Mouse (Mus musculus): ENCODE results near the gene Snx12.

Snx12 gene

GRCm38 (mm10) chrX:101221834-101222795 lies at the start of gene Snx12:
Gene Snx12 (minus strand): TSS chrX:101222563.
- in situ Hi-C loops (cut with MboI, MseI), result no loop called here

GRCm38 (mm10) chrX:101268755-101269124 lies 46.4 kb upstream of the Snx12 start, which contains the start of gene Gm20489:
Gene Gm20489 (minus strand): TSS chrX:101269023.
- in situ Hi-C loops (cut with MboI, MseI), result loop anchor here (25.0 kb wide), 1 partner anchor 506 kb away; the partner anchor contains the start of gene Dlg3

- in situ Hi-C loops (cut with MboI, MseI), result loop anchor here (25.0 kb wide), 1 partner anchor 506 kb away; the partner anchor contains the start of gene Dlg3
These were observed 45.8 kb upstream of the Snx12 start, which contains the start of gene Il2rg for GRCm38 (mm10) chrX:101268025-101268754. Gene Il2rg (minus strand): TSS chrX:101268255.

- in situ Hi-C loops (cut with MboI, MseI), result loop anchor here (25.0 kb wide), 1 partner anchor 504 kb away; the partner anchor contains the start of gene Dlg3
These were observed 44.3 kb upstream of the Snx12 start for GRCm38 (mm10) chrX:101266631-101267030.

- in situ Hi-C loops (cut with MboI, MseI), result loop anchor here (25.0 kb wide), 1 partner anchor 502 kb away; the partner anchor contains the start of gene Dlg3
These were observed 41.5 kb upstream of the Snx12 start, which contains the start of gene Gm614 for GRCm38 (mm10) chrX:101263892-101264291. Gene Gm614 (minus strand): TSS chrX:101263992.

- in situ Hi-C loops (cut with MboI, MseI), result loop anchor here (25.0 kb wide), 1 partner anchor 498 kb away; the partner anchor contains the start of gene Dlg3
These were observed 38.3 kb upstream of the Snx12 start for GRCm38 (mm10) chrX:101260441-101261325.

- in situ Hi-C loops (cut with MboI, MseI), result loop anchor here (25.0 kb wide), 1 partner anchor 494 kb away; the partner anchor contains the start of gene Dlg3
These were observed 34.2 kb upstream of the Snx12 start for GRCm38 (mm10) chrX:101256603-101257002.

- in situ Hi-C loops (cut with MboI, MseI), result loop anchor here (25.0 kb wide), 1 partner anchor 492 kb away; the partner anchor contains the start of gene Dlg3
These were observed 32.4 kb upstream of the Snx12 start for GRCm38 (mm10) chrX:101254740-101255139.

GRCm38 (mm10) chrX:101253952-101254729 lies 31.8 kb upstream of the Snx12 start, which contains the start of gene Foxo4:
Gene Foxo4 (plus strand): TSS chrX:101254528.
- in situ Hi-C loops (cut with MboI, MseI), result loop anchor here (25.0 kb wide), 1 partner anchor 492 kb away; the partner anchor contains the start of gene Dlg3

GRCm38 (mm10) chrX:101245011-101245410 lies 22.6 kb upstream of the Snx12 start:
- in situ Hi-C loops (cut with MboI, MseI), result loop anchor here (10.0 kb wide), 1 partner anchor 1590 kb away; no protein-coding TSS in a partner anchor

GRCm38 (mm10) chrX:101222796-101223162 lies 416 bp upstream of the Snx12 start:
- in situ Hi-C loops (cut with MboI, MseI), result no loop called here

- in situ Hi-C loops (cut with MboI, MseI), result no loop called here
These were observed 33.1 kb downstream of the Snx12 start for GRCm38 (mm10) chrX:101189285-101189684.

GRCm38 (mm10) chrX:101187647-101188046 lies 34.7 kb downstream of the Snx12 start:
- in situ Hi-C loops (cut with MboI, MseI), result no loop called here

- in situ Hi-C loops (cut with MboI, MseI), result no loop called here
These were observed 49.0 kb downstream of the Snx12 start for GRCm38 (mm10) chrX:101173388-101173787.

- in situ Hi-C loops (cut with MboI, MseI), result no loop called here
These were observed 53.9 kb downstream of the Snx12 start for GRCm38 (mm10) chrX:101168425-101168824.

GRCm38 (mm10) chrX:101163739-101164138 lies 58.6 kb downstream of the Snx12 start:
- in situ Hi-C loops (cut with MboI, MseI), result no loop called here

- in situ Hi-C loops (cut with MboI, MseI), result no loop called here
These were observed 59.1 kb downstream of the Snx12 start for GRCm38 (mm10) chrX:101163278-101163677.

GRCm38 (mm10) chrX:101162532-101162931 lies 59.8 kb downstream of the Snx12 start:
- in situ Hi-C loops (cut with MboI, MseI), result no loop called here

GRCm38 (mm10) chrX:101157488-101157887 lies 64.9 kb downstream of the Snx12 start:
- in situ Hi-C loops (cut with MboI, MseI), result no loop called here

GRCm38 (mm10) chrX:101156369-101156768 lies 66.0 kb downstream of the Snx12 start:
- in situ Hi-C loops (cut with MboI, MseI), result no loop called here
